Mouse (Mus musculus) limb, embryonic 13.5 days (tissue): ENCODE measurements at regions not wholly inside any gene's neighbourhood (a gene's known extent, or its start where the extent isn't known, plus 50 kb on each side); places are given as distances from the start of the nearest gene placed in this dataset.

Experiments
- ATAC-seq: fragments of 200-750 bp; cut with Nextera tagmentation; 2 replicates; pipeline ENCODE4 v1.8.0; 2017; ENCODE audit warnings: low read depth, moderate number of reproducible peaks, moderate TSS enrichment; ENCODE audit not compliant: low FRiP score
- H3K27ac ChIP-seq: fragments of 300-500 bp; sonication (generic); 2 replicates; pipeline ENCODE4 v1.5.1; 2015; ENCODE audit warnings: inconsistent platforms, mild to moderate bottlenecking, moderate library complexity
- H3K27me3 ChIP-seq: fragments of 300-500 bp; sonication (generic); 2 replicates; pipeline ENCODE4 v1.6.1; 2015; ENCODE audit warnings: mild to moderate bottlenecking, inconsistent platforms
- H3K36me3 ChIP-seq: fragments of 300-500 bp; sonication (generic); 2 replicates; pipeline ENCODE4 v1.6.1; 2015; ENCODE audit warnings: inconsistent platforms, mild to moderate bottlenecking, moderate library complexity
- H3K4me1 ChIP-seq: fragments of 300-500 bp; sonication (generic); 2 replicates; pipeline ENCODE4 v1.6.1; 2015; ENCODE audit warnings: inconsistent platforms
- H3K4me2 ChIP-seq: fragments of 300-500 bp; sonication (generic); replicated peaks from 2 replicates; pipeline ENCODE4 v1.6.1; 2015; ENCODE audit warnings: inconsistent platforms, mild to moderate bottlenecking, moderate library complexity
- H3K4me3 ChIP-seq: fragments of 300-500 bp; sonication (generic); 2 replicates; pipeline ENCODE4 v1.5.1; 2015; ENCODE audit warnings: moderate library complexity, mild to moderate bottlenecking, inconsistent platforms
- H3K9ac ChIP-seq: fragments of 300-500 bp; sonication (generic); 2 replicates; pipeline ENCODE4 v1.6.1; 2015; ENCODE audit warnings: mild to moderate bottlenecking, inconsistent platforms
- H3K9me3 ChIP-seq: fragments of 300-500 bp; sonication (generic); 2 replicates; pipeline ENCODE4 v1.6.1; 2016; ENCODE audit warnings: inconsistent platforms
- WGBS: fragments of 180-500 bp; shearing (Covaris S2); methylation state at CpG from one replicate; pipeline ENCODE4 v1.1.7; 2015; 5-methylcytosine and 5-hydroxymethylcytosine counted together

GRCm38 (mm10) chr4:105450881-105451280 lies 293.7 kb downstream of the Plpp3 start:
- WGBS: 94% methylated on average over 4 of the region's 4 CpGs
- Histone ChIP-seq H3K36me3 (no peaks in the 10 kb centered on the region), H3K9me3 (no peaks in the 10 kb centered on the region), H3K9ac (no peak overlapping the region), H3K4me2 (no peak overlapping the region), H3K4me3 (no peak overlapping the region), H3K27me3 (no peaks in the 10 kb centered on the region), H3K4me1 (peaks cover 16% of the 10 kb centered on the region), H3K27ac (no peak overlapping the region)
- ATAC-seq: no peak

DNA sequence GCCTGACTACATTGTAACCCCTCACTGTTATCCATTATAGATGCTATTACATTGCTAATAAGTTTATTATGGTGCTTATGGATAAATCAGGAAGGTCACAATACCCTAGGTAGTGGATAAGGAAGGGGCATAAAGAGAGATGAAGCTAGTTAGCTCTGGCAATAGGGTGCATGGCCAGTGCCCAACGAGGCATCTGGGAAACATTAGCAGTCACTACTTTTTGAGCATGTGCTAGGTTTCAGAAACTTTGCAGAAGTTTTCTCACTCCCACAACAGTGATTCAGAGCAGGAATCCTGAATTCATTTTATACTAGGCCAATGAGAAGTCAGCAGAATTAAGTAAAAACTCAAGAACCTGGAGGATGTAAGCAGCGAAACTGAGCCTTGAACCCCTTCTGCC lies 294.7 kb downstream of the Plpp3 start:
- H3K27me3 ChIP-seq: no peaks in the 10 kb centered on the region
- no peaks in the 10 kb centered on the region for H3K36me3 ChIP-seq
- H3K4me2 ChIP-seq: no peak overlapping the region
- no peak for ATAC-seq
- H3K4me1 ChIP-seq: peaks cover 16% of the 10 kb centered on the region
- H3K27ac ChIP-seq: no peak overlapping the region
- no peaks in the 10 kb centered on the region for H3K9me3 ChIP-seq
- WGBS: 57% methylated on average over 2 of the region's 2 CpGs
- no peak overlapping the region for H3K4me3 ChIP-seq
- H3K9ac ChIP-seq: no peak overlapping the region

DNA sequence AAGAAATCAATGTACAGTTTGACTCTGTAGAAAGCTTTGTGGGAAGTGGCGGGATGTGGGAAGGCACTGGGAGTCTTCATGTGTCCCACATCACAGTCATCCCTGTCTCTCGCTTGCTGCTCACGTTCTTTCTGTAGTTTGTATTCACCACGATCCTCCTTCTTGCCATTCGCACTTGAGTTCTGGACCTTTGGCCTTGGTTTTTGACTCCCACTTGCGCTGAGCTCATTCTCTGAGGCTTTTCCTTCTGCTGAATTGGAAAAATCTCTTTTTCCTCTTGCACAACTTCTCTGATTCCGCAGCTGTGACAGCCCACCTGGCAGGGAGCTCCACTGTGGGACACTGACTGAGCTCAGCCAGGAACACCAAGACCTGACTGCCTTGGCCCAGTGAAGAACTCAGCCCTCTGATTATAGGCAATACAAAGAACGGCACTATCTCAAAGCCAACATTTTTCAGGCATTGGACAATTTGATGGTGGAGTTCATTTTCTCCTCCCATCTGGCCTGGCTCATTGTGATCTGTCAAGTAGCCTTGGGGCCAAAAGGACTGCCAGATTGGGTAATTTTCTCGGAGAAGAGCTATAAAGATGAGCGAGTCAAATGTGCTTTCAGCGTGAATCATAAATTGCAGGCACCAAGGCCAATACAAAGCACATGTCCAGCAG lies 299.9 kb downstream of the Plpp3 start:
- H3K27ac ChIP-seq: no peak overlapping the region
- H3K4me2 ChIP-seq: no peak overlapping the region
- peaks cover 4% of the 10 kb centered on the region; the same call in 1 of the 2 replicates for H3K4me1 ChIP-seq
- no peaks in the 10 kb centered on the region for H3K27me3 ChIP-seq
- ATAC-seq: no peak
- H3K4me3 ChIP-seq: no peak overlapping the region
- no peak overlapping the region for H3K9ac ChIP-seq
- H3K36me3 ChIP-seq: no peaks in the 10 kb centered on the region
- H3K9me3 ChIP-seq: no peaks in the 10 kb centered on the region
- WGBS: 79% methylated on average over 11 of the region's 11 CpGs

DNA sequence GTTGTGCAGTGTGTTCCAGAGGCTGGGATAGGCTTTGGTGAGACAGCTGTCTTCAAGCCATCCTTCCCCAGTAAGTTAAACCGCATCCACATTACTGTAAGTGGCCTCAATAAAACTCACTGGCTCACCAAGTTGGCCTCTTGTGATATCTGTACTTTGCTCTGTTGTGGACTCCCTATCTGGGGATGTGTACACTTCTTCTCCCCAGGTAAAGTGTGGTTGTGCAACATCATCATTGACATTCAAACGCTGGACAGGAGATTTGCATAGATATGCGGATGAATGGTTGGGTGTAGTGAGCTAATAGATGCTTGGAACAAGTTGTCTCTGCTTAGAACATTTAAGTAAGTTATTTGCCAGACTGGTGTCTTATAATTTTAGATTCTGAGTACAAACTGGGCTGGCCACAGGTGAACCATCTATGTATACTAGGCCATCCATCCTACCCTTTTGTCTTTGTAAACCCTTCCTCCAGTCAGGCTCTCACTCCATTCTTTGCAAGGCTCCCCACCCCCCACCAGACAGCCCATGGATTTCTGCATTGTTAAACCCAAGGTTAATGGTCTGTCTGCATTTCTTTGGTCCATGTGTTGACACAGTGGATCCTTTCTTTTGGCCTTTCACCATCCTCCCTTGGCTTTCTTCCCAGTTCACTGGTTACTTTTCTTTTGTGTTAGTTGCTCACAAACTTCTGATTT lies 303.0 kb downstream of the Plpp3 start:
- no peaks in the 10 kb centered on the region for H3K9me3 ChIP-seq
- no peaks in the 10 kb centered on the region for H3K36me3 ChIP-seq
- WGBS: 81% methylated on average over 3 of the region's 3 CpGs

GRCm38 (mm10) chr4:105460689-105461005 lies 303.5 kb downstream of the Plpp3 start:
- no peak for ATAC-seq
- H3K4me3 ChIP-seq: no peak overlapping the region
- H3K9ac ChIP-seq: no peak overlapping the region
- H3K36me3 ChIP-seq: no peaks in the 10 kb centered on the region
- no peaks in the 10 kb centered on the region for H3K4me1 ChIP-seq
- H3K27me3 ChIP-seq: no peaks in the 10 kb centered on the region
- 55% methylated on average over 2 of the region's 2 CpGs for WGBS
- H3K4me2 ChIP-seq: no peak overlapping the region
- H3K27ac ChIP-seq: no peak overlapping the region
- H3K9me3 ChIP-seq: no peaks in the 10 kb centered on the region

More for the DNA sequence above, 303.0 kb downstream of the Plpp3 start:
- ATAC-seq: no peak
- H3K27ac ChIP-seq: no peak overlapping the region
- no peaks in the 10 kb centered on the region for H3K4me1 ChIP-seq
- no peak overlapping the region for H3K4me2 ChIP-seq
- H3K4me3 ChIP-seq: no peak overlapping the region
- no peaks in the 10 kb centered on the region for H3K27me3 ChIP-seq
- H3K9ac ChIP-seq: no peak overlapping the region

GRCm38 (mm10) chr4:105467811-105468210 lies 310.7 kb downstream of the Plpp3 start:
- Histone ChIP-seq H3K27ac (no peak overlapping the region), H3K4me1 (0 out of 2 replicates have a peak, but pooled peaks cover 5% of the 10 kb centered on the region), H3K4me3 (no peak overlapping the region), H3K27me3 (0 out of 2 replicates have a peak, but pooled peaks cover 2% of the 10 kb centered on the region), H3K9ac (no peak overlapping the region), H3K36me3 (no peaks in the 10 kb centered on the region), H3K4me2 (no peak overlapping the region), H3K9me3 (no peaks in the 10 kb centered on the region)
- 81% methylated on average over 7 of the region's 7 CpGs for WGBS
- ATAC-seq: no peak

GRCm38 (mm10) chr4:105469300-105469821 lies 312.2 kb downstream of the Plpp3 start:
- Histone ChIP-seq H3K36me3 (no peaks in the 10 kb centered on the region), H3K9me3 (no peaks in the 10 kb centered on the region), H3K4me2 (no peak overlapping the region), H3K9ac (no peak overlapping the region), H3K27ac (no peak overlapping the region), H3K27me3 (0 out of 2 replicates have a peak, but pooled peaks cover 2% of the 10 kb centered on the region), H3K4me1 (0 out of 2 replicates have a peak, but pooled peaks cover 5% of the 10 kb centered on the region), H3K4me3 (no peak overlapping the region)
- WGBS: 41% methylated on average over 6 of the region's 6 CpGs
- ATAC-seq: no peak

DNA sequence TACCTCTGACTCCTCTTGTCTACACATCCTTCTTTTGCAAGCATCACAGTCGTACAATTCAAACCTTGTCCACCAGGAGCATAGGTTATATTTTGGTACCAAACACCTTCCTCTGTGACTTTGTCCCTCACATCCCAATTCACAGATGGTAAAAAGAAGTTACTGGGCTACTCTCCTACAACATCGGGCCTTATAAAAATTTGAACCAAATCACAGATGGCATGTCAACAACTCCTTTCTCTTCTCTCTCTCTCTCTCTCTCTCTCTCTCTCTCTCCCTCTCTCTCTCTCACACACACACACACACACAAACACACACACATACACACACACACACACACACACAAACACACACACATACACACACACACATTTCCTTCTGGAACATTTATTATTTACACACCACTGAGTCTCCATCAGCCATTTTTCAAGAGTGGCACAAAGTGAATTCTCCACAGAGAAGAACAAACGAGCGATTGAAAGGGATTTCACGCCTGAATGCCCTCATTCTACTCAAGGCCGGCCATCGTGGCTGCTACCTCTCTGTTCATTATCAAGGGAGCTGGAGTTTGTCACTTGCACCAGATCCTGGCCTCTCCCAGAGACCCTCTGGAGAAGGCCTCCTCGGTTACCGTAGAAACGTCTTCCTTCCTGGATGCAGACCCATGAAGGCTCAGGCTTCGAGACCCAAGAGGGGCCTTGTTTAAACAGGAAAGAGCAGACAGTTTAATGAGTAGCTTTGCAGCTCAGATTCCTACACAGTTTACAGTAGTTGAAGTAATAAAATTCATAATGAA lies 314.7 kb upstream of the Gm12728 start:
- 0 out of 2 replicates have a peak, but pooled peaks cover 2% of the 10 kb centered on the region for H3K27me3 ChIP-seq
- H3K4me3 ChIP-seq: no peak overlapping the region
- no peak overlapping the region for H3K27ac ChIP-seq
- no peak overlapping the region for H3K4me2 ChIP-seq
- no peak overlapping the region for H3K9ac ChIP-seq
- H3K4me1 ChIP-seq: peaks cover 17% of the 10 kb centered on the region
- WGBS: 31% methylated on average over 11 of the region's 11 CpGs
- no peak for ATAC-seq
- H3K36me3 ChIP-seq: no peaks in the 10 kb centered on the region
- no peaks in the 10 kb centered on the region for H3K9me3 ChIP-seq

- Histone ChIP-seq H3K4me1 (peaks cover 17% of the 10 kb centered on the region), H3K27ac (peak overlapping the region; percentile 34; the same call in 1 of the 2 replicates), H3K4me2 (no peak overlapping the region), H3K4me3 (no peak overlapping the region), H3K27me3 (no peaks in the 10 kb centered on the region), H3K36me3 (no peaks in the 10 kb centered on the region), H3K9me3 (no peaks in the 10 kb centered on the region), H3K9ac (no peak overlapping the region)
- ATAC-seq: no peak
- 41% methylated on average over 4 of the region's 4 CpGs for WGBS
These were observed 313.3 kb upstream of the Gm12728 start for GRCm38 (mm10) chr4:105476332-105476731.

DNA sequence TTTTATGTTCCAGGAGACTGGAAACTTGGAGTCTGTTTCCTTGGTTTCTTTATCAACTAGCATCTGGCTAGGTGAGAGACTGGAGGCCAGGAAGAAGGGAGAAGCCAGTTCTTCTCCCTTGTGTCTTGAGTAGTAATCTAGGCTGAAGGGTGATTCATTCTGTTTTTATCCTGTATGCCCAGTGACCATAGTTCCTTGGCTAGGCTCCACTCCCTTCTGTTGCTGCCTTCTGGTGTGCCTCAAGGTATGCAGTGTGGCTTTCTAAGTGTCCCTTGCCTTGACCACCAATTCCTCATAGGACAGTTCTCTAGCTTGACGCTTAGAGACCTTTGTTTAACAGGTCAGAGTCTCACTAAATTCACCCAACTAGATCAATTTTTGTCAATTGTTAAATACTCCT lies 303.3 kb upstream of the Gm12728 start:
- Histone ChIP-seq H3K27me3 (no peaks in the 10 kb centered on the region), H3K36me3 (no peaks in the 10 kb centered on the region), H3K9me3 (no peaks in the 10 kb centered on the region), H3K27ac (no peak overlapping the region), H3K4me1 (no peaks in the 10 kb centered on the region), H3K9ac (no peak overlapping the region), H3K4me3 (no peak overlapping the region), H3K4me2 (no peak overlapping the region)
- WGBS: 94% methylated on average over 1 of the region's 1 CpGs
- ATAC-seq: no peak

DNA sequence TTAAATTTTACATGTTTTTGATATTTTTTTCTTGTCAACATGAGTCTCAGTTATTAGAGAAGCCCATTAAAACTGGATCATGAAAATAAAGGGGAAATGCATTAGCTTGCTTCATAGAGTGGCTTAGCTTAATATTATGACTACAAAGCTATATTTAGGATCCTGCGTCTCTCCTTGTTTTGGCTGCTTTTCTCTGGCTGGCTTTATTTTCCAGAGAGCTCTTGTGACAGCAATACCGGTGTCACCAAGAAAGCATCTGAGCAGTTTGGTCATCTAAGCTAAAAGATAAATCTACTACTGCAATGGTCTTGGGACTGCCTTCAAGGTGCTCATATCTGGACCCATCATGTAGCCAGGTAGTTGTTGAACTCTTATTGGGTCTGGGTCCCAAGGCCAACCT lies 293.5 kb upstream of the Gm12728 start:
- H3K9ac ChIP-seq: no peak overlapping the region
- H3K4me1 ChIP-seq: no peaks in the 10 kb centered on the region
- whole genome bisulfite sequencing: 93% methylated on average over 2 of the region's 2 CpGs

DNA sequence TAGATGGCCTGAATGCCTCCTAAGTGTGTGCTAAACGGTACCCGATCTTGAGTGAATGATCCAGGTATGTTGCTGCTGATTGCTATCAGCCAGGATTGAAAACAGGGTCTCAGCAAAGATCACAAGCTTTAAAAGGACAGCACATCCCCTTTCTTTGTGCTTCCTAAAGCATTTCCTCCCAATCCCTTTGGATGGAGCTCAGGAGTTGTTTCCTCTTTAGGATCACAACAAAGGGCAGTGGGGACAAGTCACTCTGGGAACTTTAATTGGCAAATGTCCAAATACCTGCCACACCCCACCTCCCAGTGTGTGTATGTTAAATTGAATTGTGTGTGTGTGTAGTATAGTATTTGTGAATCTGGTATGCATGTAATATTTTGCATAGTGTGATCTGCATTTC lies 283.5 kb upstream of the Gm12728 start:
- H3K36me3 ChIP-seq: no peaks in the 10 kb centered on the region
- H3K4me2 ChIP-seq: no peak overlapping the region
- no peak for ATAC-seq
- WGBS: 72% methylated on average over 2 of the region's 2 CpGs
- no peak overlapping the region for H3K4me3 ChIP-seq
- no peaks in the 10 kb centered on the region for H3K27me3 ChIP-seq
- H3K27ac ChIP-seq: no peak overlapping the region
- no peak overlapping the region for H3K9ac ChIP-seq
- no peaks in the 10 kb centered on the region for H3K9me3 ChIP-seq
- no peaks in the 10 kb centered on the region for H3K4me1 ChIP-seq

More for the DNA sequence above, 293.5 kb upstream of the Gm12728 start:
- Histone ChIP-seq H3K4me3 (no peak overlapping the region), H3K27ac (no peak overlapping the region), H3K36me3 (no peaks in the 10 kb centered on the region), H3K27me3 (no peaks in the 10 kb centered on the region), H3K4me2 (no peak overlapping the region), H3K9me3 (no peaks in the 10 kb centered on the region)
- ATAC-seq: no peak
